Mouse (Mus musculus): Measurements from ENCODE around the gene Mmel1. TPM values are rescaled to one million over a fixed set of nuclear protein-coding genes. Genes with fewer than 3 reads are reported as not detected.

Mmel1 gene
- 1 to 10 TPM in 1 of 2 experiments, under 1 TPM in 1; 0.26 to 4.1 TPM for total RNA-seq (2021)
- long read RNA-seq, experiment 1, partial matches to known transcripts = 2 of 3 reads
- long read RNA-seq, experiment 1, other reads (novel, unspliced or antisense) = 1 of 3 reads
- long read RNA-seq, experiment 2 = 0 reads

- DNase-seq = no peak
Measured at GRCm38 (mm10) chr4:154869440-154869839, at the start of gene Mmel1. Gene Mmel1 (plus strand): TSS chr4:154869585.

DNA sequence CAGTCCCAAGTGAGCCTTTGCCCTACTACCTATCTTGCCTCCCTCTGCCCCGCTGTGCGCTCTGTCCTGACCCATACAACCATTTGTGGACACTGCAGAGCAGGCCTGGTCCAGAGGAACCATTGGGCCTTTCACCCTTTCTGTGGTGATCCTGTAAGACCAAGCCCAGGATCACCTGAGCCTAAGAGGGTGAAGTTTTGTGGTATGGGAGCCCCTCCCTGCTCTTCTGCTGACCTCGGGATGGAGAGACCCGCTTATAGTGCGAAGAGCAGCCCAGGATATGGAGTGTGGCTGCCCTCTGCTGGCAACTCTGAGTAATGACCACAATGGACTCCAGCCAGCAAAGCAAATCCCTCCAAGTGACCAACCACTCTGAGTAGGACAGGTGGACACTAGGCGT, 43.7 kb upstream of the Mmel1 start:
- DNase-seq = peak; percentile 17 to 51

DNA sequence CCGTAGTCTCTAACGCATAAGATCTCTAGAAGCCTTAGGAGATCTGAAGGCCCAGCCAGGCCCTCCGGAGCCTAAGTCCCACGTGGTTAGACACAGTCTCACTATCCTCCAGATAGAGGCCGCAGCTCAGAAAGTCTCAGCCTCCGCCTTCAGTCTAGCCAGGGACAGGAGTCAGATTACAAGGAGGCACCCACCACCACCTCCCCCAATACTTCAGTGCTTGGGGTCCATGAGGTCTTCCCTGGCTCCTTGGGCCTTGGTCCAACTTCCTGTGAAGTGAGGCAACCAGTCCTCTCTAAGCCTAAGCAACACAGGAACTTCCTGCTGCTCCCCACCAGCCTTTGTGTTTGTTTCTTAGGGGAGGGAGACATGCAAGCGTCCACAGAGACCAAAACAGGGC, 43.2 kb upstream of the Mmel1 start:
- no peak for DNase-seq

- no peak for DNase-seq
Measured at GRCm38 (mm10) chr4:154827181-154827580, 42.2 kb upstream of the Mmel1 start.

DNA sequence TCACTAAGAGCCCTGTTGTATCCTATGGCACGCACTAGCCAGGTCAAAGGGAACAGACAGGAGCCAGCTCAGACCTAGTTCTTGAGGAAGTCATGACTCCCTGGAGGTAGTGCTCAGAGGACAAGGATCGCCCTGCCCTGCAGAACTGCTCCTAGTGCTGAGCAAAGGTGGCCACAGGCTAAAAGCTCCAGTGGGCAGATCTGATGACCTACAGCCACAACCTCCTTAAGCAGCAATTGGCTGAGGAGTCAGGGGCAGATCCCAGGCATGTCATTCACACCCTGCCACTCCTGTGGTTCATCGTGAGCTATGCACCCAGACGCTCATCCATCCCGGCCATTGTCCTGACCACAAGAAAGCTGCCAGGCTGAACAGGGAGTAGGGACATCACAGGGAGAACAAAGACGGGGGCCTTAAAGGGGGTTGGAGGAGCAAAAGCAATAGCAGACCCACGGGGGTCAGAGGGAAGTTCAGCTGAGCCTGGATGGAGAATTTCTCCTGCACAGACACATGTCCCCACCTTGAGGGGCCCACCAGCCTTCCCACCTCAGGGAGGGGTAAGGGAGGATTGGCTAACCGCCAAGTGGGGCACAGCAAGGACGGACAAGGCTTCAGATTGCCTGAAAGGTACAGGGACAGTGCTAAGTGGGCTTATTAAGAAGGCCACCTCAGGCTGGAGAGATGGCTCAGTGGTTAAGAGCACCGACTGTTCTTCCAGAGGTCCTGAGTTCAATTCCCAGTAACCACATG, 41.3 kb upstream of the Mmel1 start:
- DNase-seq = no peak

GRCm38 (mm10) chr4:154831915-154832573, 37.3 kb upstream of the Mmel1 start:
- no peak for DNase-seq

DNA sequence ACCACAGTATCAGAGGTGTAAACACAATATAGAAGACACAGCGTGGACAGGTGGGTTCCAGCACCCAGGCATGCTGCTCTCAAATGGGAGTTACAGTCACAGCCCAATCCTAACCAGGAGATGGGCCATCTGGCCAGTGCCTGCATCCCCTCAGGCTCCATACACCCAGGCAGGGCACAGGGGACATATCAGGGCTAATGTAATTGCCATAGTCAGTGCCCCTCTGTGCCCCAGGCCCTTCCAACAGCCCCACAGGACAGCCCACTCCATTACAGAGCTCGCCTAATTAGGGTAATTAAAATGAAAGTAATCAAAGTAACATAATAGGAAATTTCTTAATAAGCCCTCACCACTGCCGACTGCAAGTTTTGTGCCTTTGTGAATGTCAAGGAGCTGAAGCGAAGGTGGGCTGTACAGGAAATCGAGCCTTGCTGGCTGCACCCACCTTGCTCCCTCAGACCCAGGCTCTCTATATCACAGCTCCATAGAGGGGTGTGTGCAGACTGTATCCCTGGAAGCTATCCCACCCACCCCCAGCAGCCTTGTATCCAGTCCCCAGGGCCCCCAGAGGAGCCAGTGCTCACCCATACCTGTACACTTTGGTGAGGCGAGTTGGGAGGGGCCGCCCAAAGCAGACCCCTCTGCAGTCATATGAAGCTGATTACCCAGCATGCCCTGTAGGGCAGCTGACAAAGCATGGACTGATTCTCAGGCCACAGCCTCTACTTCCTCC, 33.0 kb upstream of the Mmel1 start:
- no peak for DNase-seq

GRCm38 (mm10) chr4:154837170-154837569, 32.2 kb upstream of the Mmel1 start, which contains the start of gene Ttc34:
Gene Ttc34 (plus strand): TSS chr4:154837459.
- DNase-seq = peak; percentile 76 to 83

DNA sequence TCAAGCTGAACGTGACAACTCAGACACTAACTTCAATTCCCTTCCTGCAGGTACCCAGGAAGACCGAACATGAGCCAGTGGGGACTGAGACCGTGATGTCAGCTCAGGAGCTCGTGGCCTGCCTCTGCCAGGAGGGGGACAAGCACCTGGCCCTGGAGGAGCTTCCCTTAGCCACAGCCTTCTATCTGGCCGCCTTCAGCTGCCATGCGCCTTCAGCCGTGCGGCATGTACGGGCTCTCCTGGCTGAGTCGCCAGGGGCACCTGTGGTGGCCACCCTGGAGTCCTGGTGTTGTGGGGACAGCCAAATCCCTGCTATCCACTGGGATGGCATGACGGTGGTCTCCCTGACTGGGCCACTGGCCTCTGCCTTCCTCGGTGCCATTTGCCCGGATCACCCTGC, 30.6 kb upstream of the Mmel1 start:
- no peak for DNase-seq

GRCm38 (mm10) chr4:154839406-154839805, 30.0 kb upstream of the Mmel1 start:
- DNase-seq = peak; percentile 42 to 54

DNA sequence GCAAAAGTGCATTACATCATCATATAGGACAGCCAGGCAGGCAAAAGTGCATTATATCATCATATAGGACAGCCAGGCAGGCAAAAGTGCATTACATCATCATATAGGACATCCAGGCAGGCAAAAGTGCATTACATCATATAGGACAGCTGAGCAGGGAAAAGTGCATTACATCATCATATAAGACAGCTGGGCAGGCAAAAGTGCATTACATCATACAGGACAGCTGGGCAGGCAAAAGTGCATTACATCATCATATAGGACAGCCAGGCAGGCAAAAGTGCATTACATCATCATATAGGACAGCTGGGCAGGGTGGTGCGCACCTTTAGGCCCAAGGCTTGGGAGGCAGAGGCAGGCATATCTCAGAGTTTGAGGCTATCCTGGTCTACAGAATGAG, 16.7 kb upstream of the Mmel1 start:
- DNase-seq = no peak

GRCm38 (mm10) chr4:154853881-154854280, 15.5 kb upstream of the Mmel1 start:
- no peak for DNase-seq

- no peak for DNase-seq
Measured at GRCm38 (mm10) chr4:154854676-154855345, 14.6 kb upstream of the Mmel1 start.

GRCm38 (mm10) chr4:154855721-154856479, 13.5 kb upstream of the Mmel1 start:
- peak; percentile 80 to 83 for DNase-seq

GRCm38 (mm10) chr4:154856480-154856837, 12.9 kb upstream of the Mmel1 start:
- DNase-seq = no peak

- DNase-seq = no peak
Measured at GRCm38 (mm10) chr4:154856882-154857281, 12.5 kb upstream of the Mmel1 start.

DNA sequence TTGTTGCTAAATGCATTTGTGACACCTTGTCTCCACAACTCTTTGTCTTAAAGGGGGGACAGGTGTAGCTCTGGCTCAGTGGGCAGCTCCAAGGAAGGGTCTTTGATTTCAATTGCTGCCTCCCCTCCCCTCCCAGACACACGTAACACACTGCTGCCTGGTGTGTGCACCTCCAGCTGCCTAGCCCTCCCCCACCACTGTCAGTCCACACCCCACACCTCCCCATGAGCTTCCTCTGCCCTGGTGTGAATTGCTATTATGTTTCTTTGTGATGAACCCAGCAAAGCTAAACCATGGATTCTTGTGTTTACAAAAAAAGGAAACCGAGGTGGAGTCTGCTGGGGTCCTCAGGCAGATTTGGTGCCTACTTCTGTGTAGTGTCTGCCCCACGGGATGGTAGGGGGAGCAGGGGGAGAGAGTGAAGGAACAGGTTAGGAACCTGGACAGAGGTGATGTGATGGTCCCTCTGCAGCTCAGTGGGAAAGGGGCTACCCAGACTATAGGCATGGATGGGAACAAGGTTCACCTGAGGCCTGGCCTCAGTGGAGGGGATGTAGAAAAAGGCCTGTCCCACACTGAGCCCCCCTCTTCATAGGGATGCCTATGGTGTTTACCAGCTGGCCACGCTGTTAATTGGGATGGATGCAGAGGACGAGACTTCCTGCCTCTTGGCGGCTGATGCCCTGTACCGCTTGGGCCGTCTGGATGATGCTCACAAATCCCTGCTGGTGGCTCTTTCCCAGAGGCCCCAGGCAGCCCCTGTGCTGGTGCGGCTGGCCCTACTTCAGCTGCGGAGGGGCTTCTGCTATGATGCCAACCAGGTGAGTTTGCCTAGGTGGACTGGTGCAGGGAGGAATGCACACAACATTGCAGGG, 11.8 kb upstream of the Mmel1 start:
- DNase-seq = no peak

- no peak for DNase-seq
Measured at GRCm38 (mm10) chr4:154858601-154859000, 10.8 kb upstream of the Mmel1 start.

- DNase-seq = no peak
Measured at GRCm38 (mm10) chr4:154861967-154862366, 7.4 kb upstream of the Mmel1 start.

DNA sequence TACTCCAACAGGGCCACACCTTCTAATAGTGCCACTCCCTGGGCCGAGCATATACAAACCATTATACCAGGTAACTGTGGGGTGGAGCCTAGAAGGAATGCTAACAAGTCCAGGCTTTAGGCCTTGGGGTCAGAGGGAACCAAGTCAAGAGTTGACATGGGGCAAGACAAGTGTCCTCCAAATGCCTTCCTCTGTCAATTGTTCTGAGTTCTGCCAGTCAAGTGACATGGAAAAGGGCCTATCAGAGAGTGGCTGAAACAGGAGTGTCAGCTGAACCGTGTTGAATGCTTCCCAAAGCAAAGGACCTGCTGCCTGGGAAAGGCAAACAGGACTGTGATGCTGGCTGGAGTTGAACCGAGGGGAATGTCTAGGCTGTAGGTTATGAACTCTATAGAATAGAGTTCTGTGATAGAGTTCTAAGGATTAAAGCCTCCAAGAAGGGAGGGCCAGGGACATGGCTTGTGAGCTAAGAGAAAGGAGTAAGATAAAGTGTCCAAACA, 5.9 kb upstream of the Mmel1 start:
- no peak for DNase-seq
